Mouse (Mus musculus): Measurements from ENCODE around the gene Pid1. TPM values are rescaled to one million over a fixed set of nuclear protein-coding genes. Genes with fewer than 3 reads are reported as not detected.
A peak's percentile ranks its signal among the peaks of the same experiment; 100 is the strongest.
"Not testable (repeated sequence)": the region's sequence is repeated elsewhere in the genome, so short reads cannot be mapped to it uniquely, and the experiment has no call there.

The Pid1 gene
- polyA plus RNA-seq, 1 experiment from 2014 or later: 171 TPM

- H3K4me2 ChIP-seq: no peak overlapping the region
- H3K4me1 ChIP-seq (replicated peaks): peaks cover 13% of the 10 kb centered on the region
- H3K27me3 ChIP-seq: no peaks in the 10 kb centered on the region
- H3K27ac ChIP-seq: no peak overlapping the region
- no peak overlapping the region for H3K4me3 ChIP-seq
- 85% methylated on average over 3 of the region's 3 CpGs for WGBS
- H3K36me3 ChIP-seq: no peaks in the 10 kb centered on the region
- H3K9ac ChIP-seq: no peak overlapping the region
- H3K9me3 ChIP-seq: no peaks in the 10 kb centered on the region
- no peak for ATAC-seq (ENCODE audit: low FRiP score)
Measured at GRCm38 (mm10) chr1:84247111-84247510, 116.9 kb downstream of the Pid1 start.

DNA sequence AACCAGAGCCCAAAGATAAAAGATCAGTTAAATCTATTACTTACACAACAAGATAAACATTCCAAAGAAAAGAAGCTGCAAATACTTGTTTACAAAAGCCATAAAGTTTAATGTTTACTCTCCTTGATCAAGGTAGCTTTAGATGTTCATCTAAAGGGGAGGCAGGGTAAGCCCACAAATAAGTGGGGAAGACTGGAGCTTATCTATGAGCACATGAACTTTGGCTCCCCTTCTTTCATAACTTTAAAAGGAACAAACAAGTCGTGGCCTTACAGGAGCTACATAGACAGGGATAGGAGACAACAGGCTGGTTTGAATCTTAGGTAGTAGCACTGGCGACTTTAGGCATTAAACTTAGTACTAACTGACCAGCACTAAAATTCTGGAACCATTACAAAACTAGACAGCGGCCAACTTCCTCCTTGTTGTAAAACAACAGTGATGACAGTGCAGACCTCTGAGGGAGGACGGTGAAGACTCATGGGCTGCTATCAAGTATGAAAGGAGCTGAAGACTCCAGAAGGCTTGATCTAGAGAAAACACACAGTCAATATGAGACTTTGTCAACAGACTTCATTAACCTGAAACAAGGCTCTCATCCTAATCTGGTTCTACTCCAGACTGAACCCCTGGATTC is 122.7 kb downstream of the Pid1 start:
- Histone ChIP-seq H3K36me3 (no peaks in the 10 kb centered on the region), H3K27me3 (no peaks in the 10 kb centered on the region), H3K4me1 (replicated peaks) (no peaks in the 10 kb centered on the region), H3K4me2 (no peak overlapping the region), H3K27ac (no peak overlapping the region), H3K9me3 (no peaks in the 10 kb centered on the region), H3K4me3 (no peak overlapping the region), H3K9ac (no peak overlapping the region)
- no peak for ATAC-seq (ENCODE audit: low FRiP score)
- 89% methylated on average over 4 of the region's 4 CpGs for WGBS

GRCm38 (mm10) chr1:84240203-84240602 is 123.8 kb downstream of the Pid1 start:
- WGBS: 84% methylated on average over 2 of the region's 2 CpGs
- no peak for ATAC-seq (ENCODE audit: low FRiP score)

DNA sequence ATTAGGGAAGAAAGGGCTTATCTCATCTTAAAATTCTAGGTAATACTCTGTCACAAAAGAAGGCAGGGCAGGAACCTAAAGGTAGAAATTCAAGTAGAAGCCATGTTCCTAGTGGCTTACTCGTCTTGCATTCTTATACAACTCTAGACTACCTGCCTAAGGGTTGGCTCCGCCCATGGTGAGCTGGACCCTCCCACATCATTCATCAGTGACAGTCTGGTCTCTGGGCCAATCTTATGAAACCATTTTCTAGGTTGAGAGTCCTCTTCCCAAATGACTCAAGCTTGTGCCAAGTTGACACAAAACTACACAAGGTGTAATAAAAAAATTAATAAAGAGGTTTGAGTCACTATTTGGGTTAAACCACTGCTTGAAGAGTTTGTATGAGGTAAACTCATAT is 133.5 kb downstream of the Pid1 start:
- H3K4me2 ChIP-seq: no peak overlapping the region
- H3K4me3 ChIP-seq: no peak overlapping the region
- ATAC-seq (ENCODE audit: low FRiP score): no peak
- H3K4me1 ChIP-seq (replicated peaks): 0 out of 2 replicates have a peak, but pooled peaks cover 4% of the 10 kb centered on the region
- H3K9me3 ChIP-seq: no peaks in the 10 kb centered on the region
- no peaks in the 10 kb centered on the region for H3K27me3 ChIP-seq
- no peak overlapping the region for H3K27ac ChIP-seq
- H3K9ac ChIP-seq: no peak overlapping the region
- 82% methylated on average over 2 of the region's 2 CpGs for WGBS
- H3K36me3 ChIP-seq: no peaks in the 10 kb centered on the region

More at GRCm38 (mm10) chr1:84240203-84240602, 123.8 kb downstream of the Pid1 start:
- H3K9me3 ChIP-seq: no peaks in the 10 kb centered on the region
- no peaks in the 10 kb centered on the region for H3K4me1 ChIP-seq (replicated peaks)
- no peak overlapping the region for H3K4me3 ChIP-seq
- H3K36me3 ChIP-seq: no peaks in the 10 kb centered on the region
- H3K27me3 ChIP-seq: no peaks in the 10 kb centered on the region
- H3K4me2 ChIP-seq: no peak overlapping the region
- no peak overlapping the region for H3K9ac ChIP-seq
- H3K27ac ChIP-seq: no peak overlapping the region

GRCm38 (mm10) chr1:84225626-84226025 is 138.4 kb downstream of the Pid1 start:
- no peaks in the 10 kb centered on the region for H3K27me3 ChIP-seq
- ATAC-seq (ENCODE audit: low FRiP score): no peak
- no peak overlapping the region for H3K9ac ChIP-seq
- no peaks in the 10 kb centered on the region for H3K9me3 ChIP-seq
- 93% methylated on average over 7 of the region's 7 CpGs for WGBS
- H3K27ac ChIP-seq: no peak overlapping the region
- H3K4me3 ChIP-seq: no peak overlapping the region
- peaks cover 9% of the 10 kb centered on the region for H3K4me1 ChIP-seq (replicated peaks)
- no peak overlapping the region for H3K4me2 ChIP-seq
- H3K36me3 ChIP-seq: no peaks in the 10 kb centered on the region

DNA sequence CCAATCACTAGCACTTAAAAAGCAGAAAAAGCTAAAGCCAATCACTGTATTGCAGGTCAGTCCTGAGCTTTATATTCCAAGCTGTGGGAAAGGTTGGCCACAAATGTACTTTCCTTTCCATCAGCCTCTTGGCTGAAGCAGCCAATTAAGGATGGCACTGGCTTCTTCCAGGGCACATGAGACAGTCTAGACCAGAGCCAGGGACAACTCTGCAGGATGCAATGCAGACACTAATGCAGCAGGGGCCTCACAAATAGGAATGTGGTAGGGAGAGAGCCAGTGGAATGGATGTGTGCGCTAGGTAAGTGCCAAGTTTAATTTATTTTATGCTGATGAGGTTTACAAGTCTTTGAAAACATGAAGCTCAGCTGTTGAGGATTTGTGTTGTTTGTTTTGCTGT is 141.9 kb downstream of the Pid1 start:
- ATAC-seq (ENCODE audit: low FRiP score): no peak; the same call in 1 of the 2 replicates
- Histone ChIP-seq H3K27me3 (no peaks in the 10 kb centered on the region), H3K9ac (no peak overlapping the region), H3K9me3 (no peaks in the 10 kb centered on the region), H3K4me3 (no peak overlapping the region), H3K4me2 (no peak overlapping the region), H3K4me1 (replicated peaks) (peaks cover 18% of the 10 kb centered on the region), H3K36me3 (no peaks in the 10 kb centered on the region), H3K27ac (no peak overlapping the region)
- WGBS: 86% methylated on average over 1 of the region's 1 CpGs

DNA sequence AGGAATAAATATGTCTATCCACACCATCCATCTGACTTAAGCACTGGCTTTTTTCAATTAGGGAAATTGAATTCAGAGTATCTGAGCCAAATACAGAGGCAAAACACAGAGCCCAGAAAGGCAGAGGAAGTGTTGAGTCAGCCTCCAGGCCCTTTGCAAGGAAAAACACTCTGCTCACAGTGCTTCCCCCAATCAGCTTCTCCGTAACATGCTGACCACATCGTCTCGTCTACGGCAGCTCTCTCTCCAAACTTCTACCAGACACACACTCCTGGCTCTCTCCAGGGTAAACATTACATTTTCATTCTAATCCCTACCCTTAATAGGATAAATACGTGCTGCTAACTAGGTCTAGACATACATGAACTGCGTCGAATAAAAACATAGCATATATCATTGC is 145.4 kb downstream of the Pid1 start:
- H3K4me3 ChIP-seq: no peak overlapping the region
- no peak overlapping the region for H3K27ac ChIP-seq
- no peak overlapping the region for H3K9ac ChIP-seq
- no peaks in the 10 kb centered on the region for H3K27me3 ChIP-seq
- peaks cover 18% of the 10 kb centered on the region for H3K4me1 ChIP-seq (replicated peaks)
- H3K9me3 ChIP-seq: no peaks in the 10 kb centered on the region
- H3K36me3 ChIP-seq: no peaks in the 10 kb centered on the region
- no peak overlapping the region for H3K4me2 ChIP-seq
- ATAC-seq (ENCODE audit: low FRiP score): peak; percentile 24; the same call in 1 of the 2 replicates
- 71% methylated on average over 7 of the region's 7 CpGs for WGBS

- Histone ChIP-seq H3K9me3 (no peaks in the 10 kb centered on the region), H3K36me3 (no peaks in the 10 kb centered on the region), H3K9ac (no peak overlapping the region), H3K27me3 (no peaks in the 10 kb centered on the region), H3K4me2 (no peak overlapping the region), H3K4me3 (no peak overlapping the region), H3K4me1 (replicated peaks) (peaks cover 21% of the 10 kb centered on the region), H3K27ac (no peak overlapping the region)
- ATAC-seq (ENCODE audit: low FRiP score): no peak
- WGBS: 12% methylated on average over 2 of the region's 2 CpGs
Measured at GRCm38 (mm10) chr1:84217777-84218176, 146.2 kb downstream of the Pid1 start.

GRCm38 (mm10) chr1:84211507-84211906 is 152.5 kb downstream of the Pid1 start:
- WGBS: 33% methylated on average over 9 of the region's 9 CpGs
- Histone ChIP-seq H3K36me3 (no peaks in the 10 kb centered on the region), H3K4me1 (replicated peaks) (peaks cover 17% of the 10 kb centered on the region), H3K9ac (no peak overlapping the region), H3K4me3 (no peak overlapping the region), H3K9me3 (no peaks in the 10 kb centered on the region), H3K27ac (peak overlapping the region; percentile 24; the same call in 1 of the 2 replicates), H3K4me2 (peak overlapping the region; percentile 11), H3K27me3 (no peaks in the 10 kb centered on the region)
- ATAC-seq (ENCODE audit: low FRiP score): no peak

DNA sequence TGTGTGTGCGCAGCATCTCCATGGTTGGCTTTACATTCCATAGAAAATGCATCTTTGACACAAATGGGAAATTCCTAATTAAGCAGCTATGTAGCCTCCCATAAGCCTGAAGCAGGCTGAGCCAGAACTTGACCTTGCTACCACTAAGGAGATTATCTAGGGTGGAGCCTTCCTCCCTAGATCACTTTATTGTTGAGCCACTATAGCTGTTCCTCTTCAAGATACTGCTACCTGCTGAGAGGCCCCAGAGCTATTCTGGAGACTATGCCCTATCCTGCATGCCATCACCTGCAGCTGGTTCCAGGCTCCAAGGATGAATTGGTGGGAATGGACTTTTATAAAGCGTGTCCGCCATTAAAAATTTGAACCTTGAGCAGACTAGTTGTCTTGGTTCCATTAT is 158.2 kb downstream of the Pid1 start:
- 92% methylated on average over 3 of the region's 3 CpGs for WGBS
- H3K27ac ChIP-seq; ATAC-seq (ENCODE audit: low FRiP score); H3K4me2 ChIP-seq; H3K4me1 ChIP-seq (replicated peaks); H3K4me3 ChIP-seq; H3K36me3 ChIP-seq; H3K9ac ChIP-seq; H3K9me3 ChIP-seq; H3K27me3 ChIP-seq: not testable (repeated sequence)

DNA sequence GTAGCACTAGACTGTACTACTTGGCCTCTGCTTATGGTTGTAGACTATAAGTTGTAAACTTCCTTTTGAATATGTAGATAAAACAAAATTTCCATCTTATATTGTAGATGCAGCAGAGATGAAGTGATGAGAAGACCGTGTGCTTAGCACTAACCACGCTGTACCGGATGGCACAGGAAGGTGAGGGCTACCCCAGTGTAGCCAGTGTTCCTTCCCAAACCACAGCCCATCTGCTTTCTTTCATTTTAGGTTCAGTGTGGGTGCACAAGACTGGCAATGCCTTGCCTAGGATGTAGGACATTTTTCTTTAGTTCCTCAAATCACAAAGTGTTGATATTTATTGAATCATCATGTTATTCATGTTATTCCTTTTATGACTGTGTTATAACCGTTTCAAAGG is 160.5 kb downstream of the Pid1 start:
- 90% methylated on average over 4 of the region's 4 CpGs for WGBS
- Histone ChIP-seq H3K27ac (no peak overlapping the region), H3K27me3 (no peaks in the 10 kb centered on the region), H3K4me3 (no peak overlapping the region), H3K36me3 (no peaks in the 10 kb centered on the region), H3K4me1 (replicated peaks) (no peaks in the 10 kb centered on the region), H3K9me3 (no peaks in the 10 kb centered on the region), H3K4me2 (no peak overlapping the region), H3K9ac (no peak overlapping the region)
- no peak for ATAC-seq (ENCODE audit: low FRiP score)

GRCm38 (mm10) chr1:84199890-84200289 is 164.1 kb downstream of the Pid1 start:
- H3K4me1 ChIP-seq (replicated peaks): no peaks in the 10 kb centered on the region
- no peaks in the 10 kb centered on the region for H3K36me3 ChIP-seq
- H3K27ac ChIP-seq: no peak overlapping the region
- WGBS: 58% methylated on average over 2 of the region's 2 CpGs
- no peaks in the 10 kb centered on the region for H3K9me3 ChIP-seq
- no peak overlapping the region for H3K4me3 ChIP-seq
- H3K4me2 ChIP-seq: no peak overlapping the region
- no peaks in the 10 kb centered on the region for H3K27me3 ChIP-seq
- no peak for ATAC-seq (ENCODE audit: low FRiP score)
- H3K9ac ChIP-seq: no peak overlapping the region

- H3K27ac ChIP-seq: no peak overlapping the region
- WGBS: 88% methylated on average over 2 of the region's 2 CpGs
- no peak overlapping the region for H3K9ac ChIP-seq
- ATAC-seq (ENCODE audit: low FRiP score): no peak
- no peak overlapping the region for H3K4me2 ChIP-seq
- no peak overlapping the region for H3K4me3 ChIP-seq
- H3K9me3 ChIP-seq: no peaks in the 10 kb centered on the region
- H3K4me1 ChIP-seq (replicated peaks): no peaks in the 10 kb centered on the region
- H3K27me3 ChIP-seq: no peaks in the 10 kb centered on the region
- no peaks in the 10 kb centered on the region for H3K36me3 ChIP-seq
Measured at GRCm38 (mm10) chr1:84198887-84199286, 165.1 kb downstream of the Pid1 start.

Data from hindbrain, embryonic 13.5 days (tissue).